Mouse (Mus musculus): ENCODE results near the gene Evx2.

DNA sequence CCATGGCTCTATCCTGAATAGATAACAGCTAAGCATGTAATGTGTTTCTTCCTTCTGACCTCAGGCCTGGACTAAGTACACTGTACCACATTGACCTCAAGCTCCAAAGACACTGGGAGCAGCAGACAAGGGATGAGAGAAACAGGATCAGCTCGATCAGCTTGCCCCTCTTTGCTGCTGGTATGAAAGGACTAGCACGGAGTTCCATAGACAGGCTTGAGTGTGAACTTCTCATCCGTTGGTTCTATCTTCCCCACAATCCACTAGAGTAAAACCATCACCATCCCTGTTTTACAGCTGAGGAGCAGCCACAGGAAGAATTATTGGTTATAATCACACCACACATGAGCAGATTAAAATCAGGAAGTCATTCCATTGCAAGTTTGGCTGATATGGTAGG is 13.7 kb downstream of the Evx2 start:
- TF ChIP-seq GATA1 (IDR thresholded peaks at IDR 0.05; ENCODE audit: borderline replicate concordance, low read length) (no peak), FLI1 (IDR thresholded peaks at IDR 0.05; ENCODE audit: low read length) (no peak)
